Mouse (Mus musculus) kidney, embryonic 14.5 days (tissue): ENCODE measurements around the gene 1810043G02Rik. TPM values are rescaled to one million over a fixed set of nuclear protein-coding genes. Genes with fewer than 3 reads are reported as not detected.
"Not testable (repeated sequence)": the region's sequence is repeated elsewhere in the genome, so short reads cannot be mapped to it uniquely, and the experiment has no call there.

Source experiments
- ATAC-seq: fragments of 200-750 bp; cut with Nextera tagmentation; 2 replicates; pipeline ENCODE4 v1.8.0; 2017; ENCODE audit warnings: moderate number of reproducible peaks, mild to moderate bottlenecking, moderate TSS enrichment, moderate library complexity; ENCODE audit not compliant: low FRiP score, low TSS enrichment
- H3K27ac ChIP-seq: fragments of 300-500 bp; sonication (generic); 2 replicates; pipeline ENCODE4 v1.5.1; 2014; ENCODE audit warnings: low read depth, mild to moderate bottlenecking, low read length, moderate library complexity, mixed read lengths
- H3K27me3 ChIP-seq: fragments of 300-500 bp; sonication (generic); 2 replicates; pipeline ENCODE4 v1.6.1; 2014; ENCODE audit warnings: mild to moderate bottlenecking, low read length; ENCODE audit not compliant: control insufficient read depth, insufficient read depth
- H3K36me3 ChIP-seq: fragments of 300-500 bp; sonication (generic); 2 replicates; pipeline ENCODE4 v1.6.1; 2014; ENCODE audit warnings: low read length, mixed read lengths; ENCODE audit not compliant: control insufficient read depth, insufficient read depth
- H3K4me1 ChIP-seq: fragments of 300-500 bp; sonication (generic); 2 replicates; pipeline ENCODE4 v1.6.1; 2014; ENCODE audit warnings: low read length, mixed read lengths; ENCODE audit not compliant: control insufficient read depth, insufficient read depth
- H3K4me2 ChIP-seq: fragments of 300-500 bp; sonication (generic); replicated peaks from 2 replicates; pipeline ENCODE4 v1.6.1; 2014; ENCODE audit warnings: low read depth, mild to moderate bottlenecking, low read length
- H3K4me3 ChIP-seq: fragments of 300-500 bp; sonication (generic); 2 replicates; pipeline ENCODE4 v1.5.1; 2014; ENCODE audit warnings: mild to moderate bottlenecking, low read length
- H3K9ac ChIP-seq: fragments of 300-500 bp; sonication (generic); 2 replicates; pipeline ENCODE4 v1.6.1; 2014; ENCODE audit warnings: low read depth, mild to moderate bottlenecking, low read length, moderate library complexity
- H3K9me3 ChIP-seq: fragments of 300-500 bp; sonication (generic); 2 replicates; pipeline ENCODE4 v1.6.1; 2016; ENCODE audit warnings: low read length; ENCODE audit not compliant: control insufficient read depth
- WGBS: fragments of 180-500 bp; shearing (Covaris S2); extraction: QIAGEN DNeasy Blood & Tissue Kit; methylation state at CpG from one replicate; pipeline ENCODE4 v1.1.7; 2014; 5-methylcytosine and 5-hydroxymethylcytosine counted together
- polyA plus RNA-seq: library from polyadenylated mRNA; unstranded; fragments of >200 nt; fragmentation: Nextera tagmentation; extraction: Ambion mirVana; gene quantifications from 2 replicates; pipeline ENCODE4 v1.2.1, GENCODE M21; 2014

Gene 1810043G02Rik
- 26.4 and 35.8 TPM in 2 replicates for polyA plus RNA-seq

DNA sequence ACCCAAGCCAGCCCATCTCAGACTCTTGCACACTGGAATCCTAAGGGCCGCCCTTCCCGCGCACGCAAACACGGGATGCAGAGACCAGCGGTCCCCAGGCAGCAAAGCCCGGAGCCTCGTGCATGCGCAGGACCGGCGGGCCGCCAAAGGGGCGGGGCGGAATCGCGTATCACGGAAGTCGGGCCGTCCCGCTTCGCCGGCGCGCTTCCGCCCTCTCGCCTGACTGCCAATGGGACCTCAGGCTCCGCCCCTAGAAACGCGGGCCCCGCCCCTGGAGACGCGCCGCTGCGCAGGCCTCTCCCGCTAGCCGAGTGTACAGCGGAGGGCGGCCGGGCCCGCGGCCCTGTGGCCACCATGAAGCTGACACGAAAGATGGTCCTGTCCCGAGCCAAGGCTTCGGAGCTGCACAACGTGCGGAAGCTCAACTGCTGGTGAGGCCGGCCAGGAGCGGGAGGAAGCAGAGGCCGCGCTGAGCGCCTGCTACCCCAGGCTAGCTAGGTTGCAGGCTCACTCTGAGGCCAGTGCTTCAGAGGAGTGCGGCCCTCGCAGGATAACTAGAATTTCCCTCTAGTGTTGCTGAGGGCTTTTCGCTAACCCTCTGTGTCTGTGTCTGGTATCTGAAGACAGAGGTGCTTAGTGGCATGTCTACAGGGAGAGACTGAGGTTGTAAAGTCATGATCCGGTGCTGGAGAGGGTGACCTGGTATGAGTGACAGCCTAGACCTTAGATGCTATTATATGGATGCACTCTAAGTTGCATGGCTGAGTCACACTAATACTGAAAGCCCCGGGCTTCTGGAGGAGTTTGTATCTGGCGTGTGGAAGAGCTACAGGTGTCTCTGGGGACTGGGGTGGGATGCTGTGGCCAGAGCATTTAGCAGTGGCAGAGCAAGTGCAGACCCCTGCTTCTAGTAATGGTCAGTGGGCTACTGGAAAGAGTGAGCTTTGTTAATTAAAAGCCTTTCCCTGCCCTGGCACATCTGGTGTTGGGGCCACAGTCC, at the start of gene 1810043G02Rik:
Gene 1810043G02Rik, plus strand, starts transcription at position 174 of the 1,000 bp plus-strand sequence.
- peak within 1 kb of the TSS; percentile 80 for H3K9ac ChIP-seq
- peaks cover 9% of the 10 kb centered on the region; the same call in 1 of the 2 replicates for H3K36me3 ChIP-seq
- peak within 1 kb of the TSS; percentile 69 for H3K4me2 ChIP-seq
- H3K4me1 ChIP-seq, result peaks cover 5% of the 10 kb centered on the region; the same call in 1 of the 2 replicates
- no peaks in the 10 kb centered on the region for H3K27me3 ChIP-seq
- peak within 1 kb of the TSS; percentile 51; the same call in 1 of the 2 replicates for H3K27ac ChIP-seq
- peak; percentile 98 for ATAC-seq
- 2% methylated on average over 56 of the region's 57 CpGs for WGBS
- H3K4me3 ChIP-seq, result peak within 1 kb of the TSS; percentile 77
- H3K9me3 ChIP-seq, result no peaks in the 10 kb centered on the region

DNA sequence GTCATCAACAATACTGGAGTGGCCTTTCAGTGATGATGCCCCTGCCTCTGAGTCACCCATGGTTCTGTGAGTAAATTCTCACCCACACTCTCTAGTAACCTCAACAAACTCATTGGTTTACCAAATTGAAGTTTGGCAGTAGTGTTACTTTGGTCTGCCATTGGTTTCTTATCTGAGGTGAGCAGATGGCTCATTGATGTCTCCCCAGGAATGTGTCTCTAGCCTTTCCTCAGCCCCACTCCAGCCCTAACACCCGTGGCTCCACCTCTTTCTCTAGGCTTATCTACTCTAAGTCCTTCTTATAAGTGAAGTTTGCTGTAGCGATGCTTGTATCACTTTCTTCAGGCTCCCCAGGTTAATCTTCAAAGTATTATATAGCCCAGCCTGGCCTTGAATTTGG, 38.6 kb upstream of the 1810043G02Rik start:
- Histone ChIP-seq H3K4me3 (no peak overlapping the region), H3K9ac (no peak overlapping the region), H3K4me1 (no peaks in the 10 kb centered on the region), H3K4me2 (no peak overlapping the region), H3K9me3 (no peaks in the 10 kb centered on the region), H3K36me3 (no peaks in the 10 kb centered on the region), H3K27ac (no peak overlapping the region), H3K27me3 (no peaks in the 10 kb centered on the region)
- 73% methylated on average over 2 of the region's 2 CpGs for WGBS
- ATAC-seq, result no peak

GRCm38 (mm10) chr10:77950468-77950867, 27.9 kb upstream of the 1810043G02Rik start:
- 93% methylated on average over 8 of the region's 12 CpGs for WGBS
- not testable (repeated sequence) for H3K4me3 ChIP-seq, H3K9ac ChIP-seq, H3K4me1 ChIP-seq, H3K4me2 ChIP-seq, H3K27me3 ChIP-seq, H3K27ac ChIP-seq, H3K36me3 ChIP-seq, ATAC-seq, H3K9me3 ChIP-seq

DNA sequence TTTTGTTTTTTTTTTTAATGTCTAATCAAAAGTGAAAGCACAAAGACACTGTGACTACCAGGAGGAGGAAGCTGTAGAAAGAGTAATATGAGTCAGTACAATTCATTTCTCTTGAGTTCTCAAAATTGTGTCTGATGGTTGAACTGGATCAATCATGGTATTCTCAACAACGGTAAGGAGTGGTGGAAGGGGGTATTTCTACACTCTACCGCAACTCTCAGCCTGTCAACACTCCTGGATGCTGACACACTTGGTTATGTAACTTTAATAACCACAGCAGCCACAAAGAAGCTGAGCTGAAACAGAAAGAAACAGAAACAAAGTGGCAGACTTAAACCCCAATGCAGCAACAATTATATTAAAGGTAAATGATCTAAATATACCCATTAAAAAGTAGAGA, 15.6 kb upstream of the 1810043G02Rik start:
- Histone ChIP-seq H3K27me3 (no peaks in the 10 kb centered on the region), H3K36me3 (no peaks in the 10 kb centered on the region), H3K9ac (no peak overlapping the region), H3K9me3 (no peaks in the 10 kb centered on the region), H3K4me3 (no peak overlapping the region), H3K4me2 (no peak overlapping the region), H3K4me1 (no peaks in the 10 kb centered on the region), H3K27ac (no peak overlapping the region)
- no peak for ATAC-seq
- 90% methylated on average over 2 of the region's 2 CpGs for WGBS

DNA sequence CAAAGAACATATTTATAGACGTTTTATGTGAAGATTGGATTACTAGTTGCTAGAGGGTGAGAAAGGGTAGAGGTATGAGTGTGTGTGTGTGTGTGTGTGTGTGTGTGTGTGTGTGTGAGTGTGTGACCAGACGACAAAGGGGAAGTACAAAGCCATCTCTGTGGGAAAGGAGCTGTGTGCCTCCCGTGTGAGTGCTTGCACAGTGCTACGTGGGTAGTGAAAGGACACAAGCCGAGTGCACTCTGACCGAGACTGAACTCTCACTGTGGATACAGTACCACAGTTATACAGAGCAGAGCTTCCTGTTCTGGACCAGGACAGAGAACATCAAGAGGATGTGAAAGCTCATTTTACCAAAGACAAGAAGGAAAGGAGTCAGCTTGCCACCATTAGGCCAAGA, 14.4 kb upstream of the 1810043G02Rik start:
- Histone ChIP-seq H3K4me3 (no peak overlapping the region), H3K27ac (no peak overlapping the region), H3K4me1 (no peaks in the 10 kb centered on the region), H3K36me3 (no peaks in the 10 kb centered on the region), H3K4me2 (no peak overlapping the region), H3K27me3 (peaks cover 7% of the 10 kb centered on the region; the same call in 1 of the 2 replicates), H3K9ac (no peak overlapping the region), H3K9me3 (no peaks in the 10 kb centered on the region)
- ATAC-seq, result no peak
- WGBS, result 86% methylated on average over 6 of the region's 6 CpGs

DNA sequence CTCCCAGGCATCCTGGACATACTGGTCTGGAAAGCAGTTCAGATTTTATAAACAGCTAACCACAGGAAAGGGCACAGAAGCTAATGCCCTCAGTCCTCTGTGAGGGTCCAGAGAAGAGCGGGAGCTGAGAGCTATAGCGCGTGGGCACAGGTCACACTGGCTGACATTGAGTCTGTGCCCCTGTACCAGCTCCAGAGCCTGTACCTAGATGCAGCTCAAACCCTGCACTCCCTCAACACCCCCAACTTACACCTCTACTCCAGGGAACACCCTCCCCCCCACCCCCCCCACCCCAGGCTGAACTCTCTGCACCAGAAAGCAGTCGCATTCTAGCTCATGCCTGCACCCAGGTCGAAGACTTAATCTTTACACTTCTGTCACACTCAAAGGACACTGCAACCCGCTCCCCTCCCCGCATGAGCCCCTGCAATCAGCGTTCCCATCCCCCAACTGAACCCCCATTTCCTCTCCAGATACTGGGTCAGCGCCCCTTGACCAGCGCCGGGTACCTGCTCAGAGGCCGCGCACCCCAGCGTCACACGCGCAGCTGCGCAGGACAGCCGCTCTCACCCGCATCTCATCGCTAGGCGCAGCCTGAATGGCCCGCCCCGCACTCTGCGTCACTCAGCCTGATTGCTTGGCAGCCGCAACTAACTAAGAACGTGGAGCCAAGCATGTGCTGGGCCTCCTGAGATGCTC, 8.9 kb upstream of the 1810043G02Rik start:
- WGBS, result 6% methylated on average over 26 of the region's 26 CpGs

GRCm38 (mm10) chr10:77969973-77970325, 8.4 kb upstream of the 1810043G02Rik start:
- Histone ChIP-seq H3K9ac (0 out of 2 replicates have a peak overlapping the region, but pooled peaks have one; percentile 4), H3K4me1 (no peaks in the 10 kb centered on the region), H3K27ac (no peak overlapping the region), H3K9me3 (no peaks in the 10 kb centered on the region), H3K4me2 (peak overlapping the region; percentile 51), H3K36me3 (no peaks in the 10 kb centered on the region), H3K27me3 (peaks cover 22% of the 10 kb centered on the region), H3K4me3 (peak overlapping the region; percentile 32)
- WGBS, result 9% methylated on average over 8 of the region's 8 CpGs
- ATAC-seq, result no peak

More for the DNA sequence above, 8.9 kb upstream of the 1810043G02Rik start:
- H3K4me1 ChIP-seq, result no peaks in the 10 kb centered on the region
- 0 out of 2 replicates have a peak, but pooled peaks have one; percentile 28 for ATAC-seq
- H3K4me2 ChIP-seq, result peak overlapping the region; percentile 51
- peaks cover 22% of the 10 kb centered on the region for H3K27me3 ChIP-seq
- H3K9ac ChIP-seq, result 0 out of 2 replicates have a peak overlapping the region, but pooled peaks have one; percentile 4
- peak overlapping the region; percentile 32 for H3K4me3 ChIP-seq
- no peaks in the 10 kb centered on the region for H3K9me3 ChIP-seq
- no peak overlapping the region for H3K27ac ChIP-seq
- no peaks in the 10 kb centered on the region for H3K36me3 ChIP-seq

DNA sequence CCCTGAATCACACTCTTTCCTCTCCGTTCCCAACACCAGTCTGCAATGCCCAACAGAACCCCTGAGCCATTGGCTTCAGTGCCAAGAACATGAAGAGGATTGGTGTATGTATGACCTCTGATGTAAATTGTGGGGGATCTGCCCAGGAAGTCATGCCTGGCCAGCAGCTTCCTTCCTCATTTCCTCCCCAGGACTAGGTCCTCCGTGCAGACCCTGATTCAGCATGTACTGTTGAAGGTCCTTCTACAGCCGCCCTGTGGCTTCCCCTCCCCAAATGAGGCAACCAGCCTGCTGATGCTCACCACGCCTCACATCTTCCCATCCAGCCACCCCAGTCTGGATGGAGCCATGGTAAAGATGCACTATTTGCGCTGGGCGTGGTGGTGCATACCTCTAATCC, 7.8 kb upstream of the 1810043G02Rik start, which contains the start of gene Trpm2:
Gene Trpm2, minus strand, starts transcription at position 83 of the 400 bp plus-strand sequence.
- WGBS, result 76% methylated on average over 6 of the region's 6 CpGs
- H3K36me3 ChIP-seq, result no peaks in the 10 kb centered on the region
- no peak within 1 kb of the TSS for H3K27ac ChIP-seq
- H3K4me2 ChIP-seq, result peak within 1 kb of the TSS; percentile 51
- 0 out of 2 replicates have a peak within 1 kb of the TSS, but pooled peaks have one; percentile 4 for H3K9ac ChIP-seq
- H3K4me1 ChIP-seq, result no peaks in the 10 kb centered on the region
- peak within 1 kb of the TSS; percentile 32 for H3K4me3 ChIP-seq
- no peak for ATAC-seq
- peaks cover 22% of the 10 kb centered on the region for H3K27me3 ChIP-seq
- no peaks in the 10 kb centered on the region for H3K9me3 ChIP-seq
